Comparison of ENCODE assay signal across 11 mouse cellular contexts in the genomic region with DNA sequence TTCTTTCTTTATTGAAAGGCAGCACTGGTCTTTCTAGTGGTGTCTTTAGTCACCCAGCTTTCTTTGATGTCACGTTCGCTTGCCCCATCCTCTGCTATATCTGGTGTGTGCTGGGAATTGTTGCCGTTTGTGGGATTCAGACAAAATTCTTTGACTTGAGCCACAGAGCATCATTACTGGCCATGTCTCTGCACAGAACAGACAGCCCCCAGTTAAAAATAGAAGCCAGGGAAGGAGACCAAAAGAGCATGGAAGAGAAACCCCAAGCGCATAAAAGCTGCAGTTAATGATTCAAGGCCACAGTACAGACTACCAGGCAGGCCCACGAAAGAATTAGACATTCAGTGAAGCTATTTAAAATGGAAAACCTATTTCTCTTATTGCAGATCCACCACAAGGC.
DNase-seq lines count a peak whose midpoint lies in the region; ATAC-seq and TF ChIP-seq lines count a peak whose summit lies in the region.
"Had no signal": no experiment of that assay in that cellular context is flagged by ENCODE, and none has a peak within 500 bp of the region (broad histone marks: within the 10 kb centered on the region; RNA-seq: fewer than 3 reads in every experiment).

No protein-coding gene starts in this region.

- ATAC-seq in heart, embryonic 13.5 days (ENCODE audit: extremely low read depth, insufficient number of reproducible peaks, low FRiP score, low TSS enrichment): no peak
- ATAC-seq in forebrain, embryonic 11.5 days (replicated peaks; ENCODE audit: low FRiP score): 0 out of 2 replicates have a peak, but pooled peaks have one; percentile 11
- no peak for ATAC-seq in limb, embryonic 13.5 days (ENCODE audit: low FRiP score, low read depth)

- in situ Hi-C loops in CH12.LX (cut with MboI; ENCODE audit: low pct_ligation_motif_present, low pct_unique_long_range_greater_than_20kb, low sequenced_read_pairs): no loop called here

- TF ChIP-seq RAD21 in CH12.LX (IDR thresholded peaks at IDR 0.05; ENCODE audit: low read depth, low read length): no peak

- no peaks in the 10 kb centered on the region for H3K9me3 ChIP-seq in heart, embryonic 13.5 days
- no peaks in the 10 kb centered on the region for H3K9me3 ChIP-seq in CH12.LX (replicated peaks; ENCODE audit: low read length)
- no peaks in the 10 kb centered on the region for H3K9me3 ChIP-seq in forebrain, embryonic 11.5 days (ENCODE audit: control insufficient read depth, low read length)
- H3K9me3 ChIP-seq in limb, embryonic 13.5 days: no peaks in the 10 kb centered on the region

- H3K27me3 ChIP-seq in heart, embryonic 13.5 days (replicated peaks): no peaks in the 10 kb centered on the region
- H3K27me3 ChIP-seq in CH12.LX (replicated peaks): no peaks in the 10 kb centered on the region
- H3K27me3 ChIP-seq in forebrain, embryonic 11.5 days (ENCODE audit: control insufficient read depth, insufficient read depth, low read length): no peaks in the 10 kb centered on the region
- H3K27me3 ChIP-seq in limb, embryonic 13.5 days: no peaks in the 10 kb centered on the region

- TF ChIP-seq CTCF in CH12.LX (conservative IDR thresholded peaks at IDR 0.05 in 1 of 2, IDR thresholded peaks at IDR 0.05 in 1 of 2; ENCODE audit: low read depth in 2 of 2, low read length in 2 of 2): no peak

- WGBS in heart, embryonic 13.5 days: 37% methylated on average over 5 of the region's 5 CpGs
- WGBS in forebrain, embryonic 11.5 days: 25% methylated on average over 5 of the region's 5 CpGs
- 35% methylated on average over 5 of the region's 5 CpGs for WGBS in limb, embryonic 13.5 days

- dilution Hi-C loops in CH12.LX (cut with MboI; ENCODE audit: extremely low pct_ligation_motif_present, extremely low pct_unique_long_range_greater_than_20kb, low sequenced_read_pairs): no loop called here

- H3K4me1 ChIP-seq in heart, embryonic 13.5 days: peaks cover 10% of the 10 kb centered on the region; the same call in 1 of the 2 replicates
- peaks cover 0 to 8% of the 10 kb centered on the region in 2 experiments; a peak in 2 of 4 replicates for H3K4me1 ChIP-seq in CH12.LX (ENCODE audit: control insufficient read depth in 1 of 2, insufficient read depth in 2 of 2)
- peaks cover 7% of the 10 kb centered on the region; the same call in 1 of the 2 replicates for H3K4me1 ChIP-seq in forebrain, embryonic 11.5 days (replicated peaks; ENCODE audit: control insufficient read depth, insufficient read depth, low read length)
- peaks cover 9% of the 10 kb centered on the region; the same call in 1 of the 2 replicates for H3K4me1 ChIP-seq in limb, embryonic 13.5 days

- no peak overlapping the region for H3K9ac ChIP-seq in heart, embryonic 13.5 days
- H3K9ac ChIP-seq in CH12.LX (ENCODE audit: insufficient read depth, low read depth): peak overlapping the region; percentile 36
- H3K9ac ChIP-seq in forebrain, embryonic 11.5 days (ENCODE audit: low read length): no peak overlapping the region
- no peak overlapping the region for H3K9ac ChIP-seq in limb, embryonic 13.5 days
- H3K9ac ChIP-seq: lung, embryonic 14.5 days had no signal

- TF ChIP-seq EP300 in CH12.LX (IDR thresholded peaks at IDR 0.05; ENCODE audit: low read length): no peak

- H3K4me2 ChIP-seq in heart, embryonic 13.5 days: peak overlapping the region; percentile 47
- peak overlapping the region; percentile 90 for H3K4me2 ChIP-seq in CH12.LX (ENCODE audit: insufficient read depth, low read depth, poor library complexity, severe bottlenecking)
- H3K4me2 ChIP-seq in forebrain, embryonic 11.5 days (ENCODE audit: low read depth, low read length, severe bottlenecking): no peak overlapping the region
- 0 out of 2 replicates have a peak overlapping the region, but pooled peaks have one; percentile 14 for H3K4me2 ChIP-seq in limb, embryonic 13.5 days (replicated peaks)
- H3K4me2 ChIP-seq: lung, embryonic 14.5 days had no signal

- no peaks in the 10 kb centered on the region for H3K36me3 ChIP-seq in heart, embryonic 13.5 days
- no peaks in the 10 kb centered on the region for H3K36me3 ChIP-seq in CH12.LX (replicated peaks in 1 of 2; ENCODE audit: control insufficient read depth in 1 of 2, insufficient read depth in 1 of 2, low read length in 1 of 2)
- no peaks in the 10 kb centered on the region for H3K36me3 ChIP-seq in forebrain, embryonic 11.5 days (ENCODE audit: control insufficient read depth, insufficient read depth, low read length)
- H3K36me3 ChIP-seq in limb, embryonic 13.5 days: no peaks in the 10 kb centered on the region

- no peak for TF ChIP-seq POLR2A in CH12.LX (IDR thresholded peaks at IDR 0.05; ENCODE audit: low read depth, low read length)

- DNase-seq in heart, postnatal 25 days (ENCODE audit: low spot score): no peak
- peak; percentile 7 for DNase-seq in CH12.LX (ENCODE audit: extremely low read depth)
- DNase-seq in forebrain, embryonic 11.5 days (ENCODE audit: low spot score): no peak
- no peak for DNase-seq in thymus, postnatal 14 days
- no peak for DNase-seq in cerebellum, adult 9-10 months
- no peak for DNase-seq in adrenal gland, postnatal 36 days
- DNase-seq: kidney, adult 9 months; lung, embryonic 14.5 days; right cerebral cortex, postnatal 14 days had no signal

- H3K4me3 ChIP-seq in heart, embryonic 13.5 days: no peak overlapping the region
- H3K4me3 ChIP-seq in CH12.LX (replicated peaks in 1 of 3; ENCODE audit: low read depth in 2 of 3, low read length in 2 of 3, poor library complexity in 1 of 3): peak overlapping the region in 2 of 3 experiments; percentile 12 to 32
- H3K4me3 ChIP-seq in forebrain, embryonic 11.5 days (ENCODE audit: low read depth, low read length): no peak overlapping the region
- no peak overlapping the region for H3K4me3 ChIP-seq in limb, embryonic 13.5 days

- no peak overlapping the region for H3K27ac ChIP-seq in heart, embryonic 13.5 days (replicated peaks)
- no peak overlapping the region for H3K27ac ChIP-seq in CH12.LX (ENCODE audit: insufficient read depth, low read depth)
- peak overlapping the region; percentile 51; the same call in 1 of the 2 replicates for H3K27ac ChIP-seq in forebrain, embryonic 11.5 days (ENCODE audit: low read depth, low read length)
- H3K27ac ChIP-seq in limb, embryonic 13.5 days: peak overlapping the region; percentile 33; the same call in 1 of the 2 replicates

- H3K79me2 ChIP-seq in CH12.LX (replicated peaks; ENCODE audit: control insufficient read depth, extremely low read depth, insufficient read depth, poor library complexity, severe bottlenecking): no peaks in the 10 kb centered on the region

- intact Hi-C loops in heart, postnatal 25 days (cut with DNase I): no loop called here

TF ChIP-seq in CH12.LX, 34 proteins besides CTCF, POLR2A, EP300 and RAD21:
- no peak for TF ChIP-seq ZC3H11A (IDR thresholded peaks at IDR 0.05; ENCODE audit: low read depth, low read length)
- no peak for TF ChIP-seq SIN3A (IDR thresholded peaks at IDR 0.05; ENCODE audit: low read length)
- TF ChIP-seq GABPA (IDR thresholded peaks at IDR 0.05; ENCODE audit: insufficient replicate concordance, low read depth, low read length): no peak
- TF ChIP-seq SMC3 (IDR thresholded peaks at IDR 0.05; ENCODE audit: low read depth, low read length): no peak
- peak; percentile 24; the same call in 1 of the 2 replicates for TF ChIP-seq MEF2A (IDR thresholded peaks at IDR 0.05; ENCODE audit: borderline replicate concordance, low read depth, low read length)
- TF ChIP-seq ELF1 (IDR thresholded peaks at IDR 0.05; ENCODE audit: low read depth, low read length): no peak
- no peak for TF ChIP-seq MYC (IDR thresholded peaks at IDR 0.05; ENCODE audit: low read depth, low read length)
- TF ChIP-seq CHD1 (IDR thresholded peaks at IDR 0.05; ENCODE audit: low read depth, low read length): no peak
- peak; percentile 35; the same call in 1 of the 2 replicates for TF ChIP-seq BHLHE40 (IDR thresholded peaks at IDR 0.05; ENCODE audit: low read depth, low read length)
- TF ChIP-seq PAX5 (IDR thresholded peaks at IDR 0.05; ENCODE audit: low read length): no peak
- TF ChIP-seq MAZ (IDR thresholded peaks at IDR 0.05; ENCODE audit: low read depth, low read length): no peak
- no peak for TF ChIP-seq IRF4 (IDR thresholded peaks at IDR 0.05; ENCODE audit: low read depth, low read length)

Comparison
In these comparisons a context has a peak if more than half of its experiments do, and no peak if none do; other contexts are left out.
1. H3K27ac ChIP-seq: peak in forebrain, embryonic 11.5 days (single experiment) and limb, embryonic 13.5 days (single experiment); none in heart, embryonic 13.5 days (single experiment) and CH12.LX (single experiment).
2. H3K4me3 ChIP-seq: peak in CH12.LX (2 of 3); none in heart, embryonic 13.5 days (single experiment), forebrain, embryonic 11.5 days (single experiment) and limb, embryonic 13.5 days (single experiment).